Mouse (Mus musculus): ENCODE data around the gene Gm20388.
"Not testable (repeated sequence)": the region's sequence is repeated elsewhere in the genome, so short reads cannot be mapped to it uniquely, and the experiment has no call there.

Gm20388 gene

DNA sequence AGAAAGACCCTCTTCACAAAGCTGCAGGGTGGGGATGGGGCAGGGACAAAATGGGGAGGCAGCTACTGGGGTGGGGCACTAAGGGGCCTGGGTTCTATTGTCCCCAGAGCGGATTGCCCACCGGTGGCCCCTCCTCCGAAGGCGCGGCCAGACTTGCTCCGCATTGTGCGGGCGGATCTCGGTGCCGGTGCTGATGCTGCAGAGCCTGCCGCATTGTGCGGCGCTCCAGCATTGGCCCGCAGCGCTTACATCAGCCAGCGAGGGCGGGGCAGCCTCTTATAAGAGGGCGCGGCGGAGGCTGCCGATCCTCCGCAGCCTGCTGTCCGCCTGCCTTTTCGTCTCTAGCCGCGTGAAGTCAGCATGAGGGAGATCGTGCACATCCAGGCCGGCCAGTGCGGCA is 3500.6 kb downstream of the Gm20388 start, which contains the start of gene Tubb3:
Tubb3 (plus strand) TSS at position 179 of the 400 bp plus-strand sequence.
- no peak for DNase-seq (ENCODE audit: extremely low read depth, insufficient read length, low spot score)

DNA sequence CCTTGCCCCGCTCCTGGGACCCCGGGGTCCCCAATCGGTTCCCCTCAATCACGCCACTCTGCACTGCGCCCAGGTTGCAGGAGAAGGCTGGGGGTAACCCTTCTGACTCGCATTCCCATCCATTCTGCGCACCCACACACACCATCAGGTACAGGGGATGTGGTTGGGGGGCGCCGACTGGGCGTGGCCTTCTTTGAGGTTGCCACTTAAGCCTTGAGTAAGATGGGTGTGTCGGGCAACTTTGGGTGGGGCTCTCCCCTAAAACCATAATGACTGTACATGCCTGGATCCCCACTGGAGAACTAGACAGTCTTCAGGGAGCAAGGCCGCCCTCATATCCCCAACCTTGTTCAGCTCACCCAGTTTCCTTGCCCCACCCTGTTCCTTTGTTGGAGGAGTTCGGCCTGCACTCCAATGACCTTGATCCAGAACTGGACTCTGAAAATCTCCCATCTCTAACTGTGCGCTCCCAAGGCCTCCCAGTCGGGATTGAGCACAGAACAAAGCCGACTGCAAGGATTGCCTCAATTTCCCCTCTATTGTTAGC is 3501.2 kb downstream of the Gm20388 start:
- DNase-seq (ENCODE audit: extremely low read depth, insufficient read length, low spot score), result no peak

DNA sequence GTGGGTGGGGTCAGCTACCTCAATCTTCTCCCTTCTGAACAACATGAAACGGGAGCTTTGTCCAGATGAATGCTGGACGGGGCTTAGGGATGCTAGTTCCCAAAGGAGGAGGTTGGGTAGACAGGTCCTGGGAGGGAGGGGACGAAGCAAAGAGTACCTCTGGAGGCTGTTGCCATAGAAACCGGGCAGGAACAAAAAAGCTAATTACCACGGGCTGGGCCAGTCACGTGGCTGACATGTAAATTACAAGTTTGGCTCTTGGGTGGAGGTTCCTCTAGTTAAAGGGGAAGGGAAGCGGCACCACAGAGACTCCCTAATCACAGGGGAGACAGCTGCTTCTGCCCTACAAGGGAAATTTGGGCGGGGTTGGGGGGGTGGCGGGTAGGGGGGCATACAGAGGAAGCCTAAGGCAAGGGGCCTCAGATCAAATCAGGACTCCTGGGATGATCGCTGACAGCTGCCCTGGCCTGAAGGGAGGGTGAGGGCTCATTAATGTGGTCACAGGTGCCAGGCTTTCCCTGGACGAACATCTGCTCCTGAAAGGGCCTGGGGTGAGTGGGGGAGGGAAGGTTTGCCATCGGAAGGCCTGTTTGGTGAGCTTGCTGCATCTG is 3502.0 kb downstream of the Gm20388 start:
- DNase-seq (ENCODE audit: extremely low read depth, insufficient read length, low spot score), result no peak

DNA sequence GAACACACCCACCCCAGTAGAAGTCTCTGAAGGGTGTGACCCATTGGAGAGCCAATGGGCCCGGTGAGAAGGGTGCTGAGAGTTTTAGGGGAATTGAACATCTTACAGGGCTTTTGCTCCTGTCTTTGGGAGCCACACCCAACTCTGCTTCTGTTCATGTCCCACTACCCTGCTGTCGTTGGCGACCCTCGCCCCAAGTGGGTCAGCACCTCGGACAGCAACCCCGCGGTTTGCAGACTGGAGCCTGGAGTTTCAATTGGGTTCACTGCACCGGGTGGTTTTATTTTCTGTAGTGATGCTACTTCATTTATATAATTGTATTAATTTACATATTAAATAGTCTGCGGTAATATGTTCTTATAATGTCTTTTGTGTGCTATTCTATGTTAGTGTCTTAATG is 3503.6 kb downstream of the Gm20388 start:
- no peak for DNase-seq (ENCODE audit: extremely low read depth, insufficient read length, low spot score)

DNA sequence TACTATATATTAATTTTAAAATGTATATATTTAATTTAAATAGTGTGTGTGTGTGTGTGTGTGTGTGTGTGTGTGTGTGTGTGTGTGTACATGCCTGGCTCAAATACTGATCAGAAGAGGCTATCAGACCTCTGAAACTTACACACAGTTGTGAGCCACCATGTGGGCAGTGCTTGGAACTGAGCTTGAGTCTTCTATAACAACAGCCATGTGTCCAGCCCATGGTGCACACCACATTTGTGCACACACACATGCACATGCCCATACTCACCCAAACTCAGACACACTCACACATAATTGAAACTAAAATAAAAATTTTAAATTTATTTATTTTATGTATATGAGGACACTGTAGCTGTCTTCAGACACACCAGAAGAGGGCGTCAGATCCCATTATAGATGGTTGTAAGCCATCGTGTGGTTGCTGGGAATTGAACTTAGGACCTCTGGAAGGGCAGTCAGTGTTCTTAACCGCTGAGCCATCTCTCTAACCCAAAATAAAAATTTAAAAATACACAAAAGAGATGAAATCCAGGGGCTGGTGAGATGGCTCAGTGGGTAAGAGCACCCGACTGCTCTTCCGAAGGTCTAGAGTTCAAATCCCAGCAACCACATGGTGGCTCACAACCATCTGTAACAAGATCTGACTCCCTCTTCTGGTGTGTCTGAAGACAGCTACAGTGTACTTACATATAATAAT is 3504.5 kb downstream of the Gm20388 start:
- not testable (repeated sequence) for DNase-seq (ENCODE audit: extremely low read depth, insufficient read length, low spot score)

DNA sequence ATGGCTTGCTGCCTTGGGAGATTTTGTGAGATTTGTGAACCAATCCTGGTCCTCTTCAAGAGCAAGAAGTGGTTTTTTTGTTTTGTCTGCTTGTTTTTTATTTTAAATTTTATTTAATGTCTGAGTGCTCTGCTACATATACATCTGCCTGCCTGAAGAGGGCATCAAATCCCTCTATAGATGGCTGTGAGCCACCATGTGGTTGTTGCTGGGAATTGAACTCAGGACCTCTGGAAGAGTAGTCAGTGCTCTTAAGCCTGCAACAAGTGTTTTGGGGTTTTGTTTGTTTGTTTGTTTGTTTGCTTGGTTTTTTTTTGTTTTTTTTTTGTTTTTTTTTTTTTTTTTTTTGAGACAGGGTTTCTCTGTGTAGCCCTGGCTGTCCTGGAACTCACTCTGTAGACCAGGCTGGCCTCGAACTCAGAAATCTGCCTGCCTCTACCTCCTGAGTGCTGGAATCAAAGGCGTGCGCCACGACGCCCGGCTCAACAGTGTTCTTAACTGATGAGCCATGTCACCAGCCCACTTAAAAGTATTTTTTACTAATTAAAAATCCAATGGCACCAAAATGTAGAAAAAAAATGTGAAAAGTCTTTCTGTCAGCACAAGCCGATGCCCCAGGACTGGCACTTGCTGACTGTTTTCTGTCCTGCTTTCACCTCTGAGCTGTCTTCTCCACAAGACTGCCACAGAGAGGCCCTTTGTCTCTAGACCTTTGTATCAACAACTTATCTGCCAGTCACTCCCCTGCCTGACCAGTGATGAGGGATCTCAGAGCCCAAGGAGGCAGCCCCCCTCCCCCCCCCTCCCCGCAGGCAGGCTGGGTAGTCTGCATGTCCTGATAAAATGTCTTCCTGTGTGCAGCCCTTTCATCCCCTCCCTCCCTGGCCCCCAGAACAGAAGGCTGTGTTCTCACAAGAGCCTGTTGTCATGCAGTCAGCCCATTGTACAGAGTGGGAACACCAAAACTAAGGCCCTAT is 3505.6 kb downstream of the Gm20388 start:
- DNase-seq (ENCODE audit: extremely low read depth, insufficient read length, low spot score), result peak; percentile 33

DNA sequence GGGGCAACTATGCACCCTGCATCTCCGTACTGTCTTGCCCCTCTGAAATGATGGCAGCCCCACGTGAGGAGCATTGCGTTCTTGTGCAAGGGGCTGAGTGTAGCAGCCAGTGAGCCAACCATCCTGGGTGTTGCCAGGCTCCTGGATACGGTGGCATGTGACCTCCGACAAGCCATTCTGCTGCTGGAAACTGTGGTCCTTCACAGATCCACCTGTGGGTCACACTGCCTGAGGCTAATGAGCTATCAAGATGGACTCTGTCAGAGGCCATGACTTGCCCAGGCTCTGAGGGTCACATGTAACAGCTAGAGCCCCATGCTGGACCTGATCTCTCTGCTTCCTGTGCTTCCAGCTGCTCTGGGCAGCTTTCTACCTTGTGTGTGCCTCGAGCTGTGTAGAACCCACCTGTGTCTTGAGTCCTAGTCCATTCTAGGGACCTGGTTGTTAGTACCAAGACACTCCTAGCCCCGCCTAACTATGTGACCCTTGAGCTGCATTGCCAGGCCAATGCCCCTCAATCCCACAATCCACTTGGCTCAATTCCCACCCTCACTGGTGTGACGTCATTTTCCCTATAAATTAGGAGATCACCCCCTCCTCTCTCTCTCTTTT is 3506.4 kb downstream of the Gm20388 start:
- DNase-seq (ENCODE audit: extremely low read depth, insufficient read length, low spot score), result no peak

DNA sequence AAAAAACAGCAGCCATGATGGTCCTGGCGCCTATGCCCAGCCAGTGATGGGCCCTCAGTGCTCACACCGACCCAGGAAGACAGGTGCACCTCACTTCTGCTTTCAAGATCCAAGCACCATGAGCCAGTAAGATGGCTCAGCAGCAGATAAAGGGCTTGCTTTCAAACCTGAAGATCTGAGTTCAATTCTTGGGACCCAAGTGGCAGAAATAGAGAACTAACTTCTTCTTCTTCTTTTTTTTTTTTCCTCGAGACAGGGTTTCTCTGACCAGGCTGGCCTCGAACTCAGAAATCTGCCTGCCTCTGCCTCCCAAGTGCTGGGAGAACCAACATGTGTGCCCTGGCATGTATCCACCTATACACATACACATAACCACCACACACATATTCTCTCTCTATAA is 3509.1 kb downstream of the Gm20388 start:
- DNase-seq (ENCODE audit: extremely low read depth, insufficient read length, low spot score), result no peak

DNA sequence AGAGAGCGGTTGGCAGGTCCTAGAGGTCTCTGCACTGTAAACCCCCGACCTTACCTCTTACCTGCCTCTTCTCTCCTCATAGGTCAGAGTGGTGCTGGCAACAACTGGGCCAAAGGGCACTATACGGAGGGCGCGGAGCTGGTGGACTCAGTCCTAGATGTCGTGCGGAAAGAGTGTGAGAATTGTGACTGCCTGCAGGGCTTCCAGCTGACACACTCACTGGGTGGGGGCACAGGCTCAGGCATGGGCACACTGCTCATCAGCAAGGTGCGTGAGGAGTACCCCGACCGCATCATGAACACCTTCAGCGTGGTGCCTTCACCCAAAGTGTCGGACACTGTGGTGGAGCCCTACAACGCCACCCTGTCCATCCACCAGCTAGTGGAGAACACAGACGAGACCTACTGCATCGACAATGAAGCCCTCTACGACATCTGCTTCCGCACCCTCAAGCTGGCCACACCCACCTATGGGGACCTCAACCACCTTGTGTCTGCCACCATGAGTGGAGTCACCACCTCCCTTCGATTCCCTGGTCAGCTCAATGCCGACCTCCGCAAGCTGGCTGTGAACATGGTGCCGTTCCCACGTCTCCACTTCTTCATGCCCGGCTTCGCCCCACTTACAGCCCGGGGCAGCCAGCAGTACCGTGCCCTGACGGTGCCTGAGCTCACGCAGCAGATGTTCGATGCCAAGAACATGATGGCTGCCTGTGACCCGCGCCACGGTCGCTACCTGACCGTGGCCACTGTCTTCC is 3510.1 kb downstream of the Gm20388 start:
- DNase-seq (ENCODE audit: extremely low read depth, insufficient read length, low spot score), result no peak

DNA sequence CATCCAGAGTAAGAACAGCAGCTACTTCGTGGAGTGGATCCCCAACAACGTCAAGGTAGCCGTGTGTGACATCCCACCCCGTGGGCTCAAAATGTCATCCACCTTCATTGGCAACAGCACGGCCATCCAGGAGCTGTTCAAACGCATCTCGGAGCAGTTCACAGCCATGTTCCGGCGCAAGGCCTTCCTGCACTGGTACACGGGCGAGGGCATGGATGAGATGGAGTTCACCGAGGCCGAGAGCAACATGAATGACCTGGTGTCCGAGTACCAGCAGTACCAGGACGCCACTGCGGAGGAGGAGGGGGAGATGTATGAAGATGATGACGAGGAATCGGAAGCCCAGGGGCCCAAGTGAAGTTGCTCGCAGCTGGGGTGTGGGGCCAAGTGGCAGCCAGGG is 3510.7 kb downstream of the Gm20388 start:
- DNase-seq (ENCODE audit: extremely low read depth, insufficient read length, low spot score), result no peak

DNA sequence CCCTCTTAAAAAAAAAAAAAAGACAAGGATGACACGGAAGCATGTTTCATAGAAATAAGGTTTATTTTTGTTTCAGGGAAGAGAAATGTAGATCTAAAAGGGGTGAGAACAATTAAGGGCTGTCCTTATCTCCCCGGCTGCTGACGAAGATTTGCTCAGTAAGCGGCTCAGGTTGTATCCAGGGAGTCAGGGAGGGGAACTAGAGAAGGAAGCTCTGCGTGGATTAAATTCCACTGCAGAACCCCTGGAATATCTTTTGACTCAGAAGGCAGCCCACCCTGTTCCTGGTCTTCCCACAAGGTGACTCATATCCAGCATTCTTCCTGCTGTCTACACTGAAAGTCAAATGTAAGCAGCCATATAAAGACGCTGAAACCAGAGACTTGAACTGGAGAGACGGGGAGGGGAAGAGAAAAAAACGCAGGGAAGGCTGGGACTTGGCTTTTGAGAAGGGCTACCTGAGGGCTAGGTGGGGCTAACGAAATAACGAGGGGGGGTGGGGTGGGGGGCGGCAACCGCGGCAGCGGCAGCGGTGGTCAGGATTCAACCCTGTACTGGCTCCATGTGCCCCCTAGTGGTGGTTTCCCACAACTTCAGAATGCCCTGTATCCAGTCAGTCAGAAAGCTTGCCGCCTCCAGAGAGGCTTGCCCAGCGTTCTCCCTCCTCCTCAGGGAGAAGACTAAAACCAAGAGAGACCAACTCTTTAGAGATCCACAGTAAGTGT is 3511.6 kb downstream of the Gm20388 start:
- peak; percentile 60 for DNase-seq (ENCODE audit: extremely low read depth, insufficient read length, low spot score)

DNA sequence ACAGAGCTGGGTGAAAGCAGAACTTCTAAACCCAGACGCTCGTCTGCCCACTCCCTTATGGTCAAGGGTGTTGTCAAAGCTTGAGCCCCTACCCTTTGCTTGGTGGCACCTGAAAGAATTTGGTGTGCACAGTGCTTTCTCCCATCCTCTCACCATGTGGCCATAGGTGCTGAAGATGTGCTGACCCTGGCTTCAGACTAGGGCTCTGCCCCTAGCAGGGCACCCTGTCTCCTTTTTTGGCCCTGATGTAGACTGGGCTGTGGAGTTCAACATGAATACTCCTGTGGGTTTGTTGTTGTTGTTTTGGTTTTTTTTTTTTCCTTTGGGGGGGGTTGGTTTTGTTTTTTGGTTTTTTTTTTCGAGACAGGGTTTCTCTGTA is 3512.1 kb downstream of the Gm20388 start:
- DNase-seq (ENCODE audit: extremely low read depth, insufficient read length, low spot score), result no peak

DNA sequence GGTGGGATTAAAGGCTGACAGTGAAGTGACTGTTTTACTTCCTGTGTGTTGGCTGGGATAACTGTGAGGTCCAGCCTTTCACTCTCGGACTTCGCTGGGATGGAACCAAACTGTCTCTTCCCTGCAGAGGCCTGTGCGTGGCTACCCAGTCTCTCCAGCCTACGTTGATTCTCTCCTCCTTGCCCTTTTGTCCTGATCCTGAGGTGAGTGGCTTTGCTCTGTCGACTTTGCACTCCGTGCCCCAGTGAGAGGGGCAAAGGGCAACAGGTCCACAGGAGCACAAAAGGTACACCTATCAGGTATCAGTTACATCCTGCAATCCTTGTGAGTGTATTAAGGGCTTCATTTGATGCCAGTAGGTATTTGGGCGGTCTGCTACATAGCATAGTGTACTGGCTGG is 3512.8 kb downstream of the Gm20388 start, which contains the start of gene Def8:
Def8 (plus strand) TSS at position 87 of the 400 bp plus-strand sequence.
- no peak for DNase-seq (ENCODE audit: extremely low read depth, insufficient read length, low spot score)

DNA sequence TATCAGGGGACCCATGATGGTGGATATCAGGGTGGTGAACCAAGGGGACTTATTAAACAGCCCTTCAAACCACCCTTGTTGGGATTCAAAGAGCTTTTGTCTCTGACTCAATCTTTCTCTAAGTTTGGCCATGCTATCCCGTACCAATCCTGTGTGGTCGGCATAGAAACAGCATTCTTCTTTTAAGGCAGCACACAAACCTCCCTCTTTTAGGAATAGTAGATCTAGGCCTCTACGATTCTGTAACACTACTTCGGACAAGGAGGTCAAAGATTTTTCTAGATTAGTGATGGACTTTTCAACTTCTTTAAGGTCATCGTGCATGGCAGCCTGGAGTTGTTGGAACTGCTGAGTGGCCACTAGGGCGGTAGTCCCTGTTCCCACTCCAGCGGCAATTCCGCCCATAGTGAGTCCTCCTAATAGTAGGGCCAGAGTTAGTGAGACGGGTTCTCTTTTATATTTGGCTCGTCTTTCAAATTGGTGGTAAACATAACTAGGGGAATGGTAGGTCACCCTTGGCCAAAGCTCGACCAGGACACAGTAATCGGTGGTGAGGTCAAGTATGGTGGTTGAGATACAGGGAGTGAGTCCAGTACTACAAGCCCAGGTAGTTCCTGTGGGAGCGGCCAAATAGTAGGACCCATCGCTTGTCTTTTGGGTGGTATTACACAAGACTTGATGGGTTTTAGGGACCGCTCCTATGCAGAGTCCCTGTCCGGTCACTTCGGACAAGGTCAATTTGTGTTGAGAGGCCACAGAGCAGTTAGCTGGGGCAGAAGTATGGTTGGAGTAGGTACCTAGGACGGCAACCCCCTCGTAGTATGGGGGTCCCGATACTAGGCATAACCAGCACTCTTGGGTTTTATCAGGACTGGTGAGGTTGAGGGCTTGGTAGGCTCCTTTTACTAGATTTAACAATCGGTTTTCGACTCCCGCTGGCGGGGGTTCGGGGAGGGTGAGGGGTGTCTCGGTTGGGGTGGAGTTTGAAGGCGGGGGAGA is 3516.2 kb downstream of the Gm20388 start:
- DNase-seq (ENCODE audit: extremely low read depth, insufficient read length, low spot score), result no peak

DNA sequence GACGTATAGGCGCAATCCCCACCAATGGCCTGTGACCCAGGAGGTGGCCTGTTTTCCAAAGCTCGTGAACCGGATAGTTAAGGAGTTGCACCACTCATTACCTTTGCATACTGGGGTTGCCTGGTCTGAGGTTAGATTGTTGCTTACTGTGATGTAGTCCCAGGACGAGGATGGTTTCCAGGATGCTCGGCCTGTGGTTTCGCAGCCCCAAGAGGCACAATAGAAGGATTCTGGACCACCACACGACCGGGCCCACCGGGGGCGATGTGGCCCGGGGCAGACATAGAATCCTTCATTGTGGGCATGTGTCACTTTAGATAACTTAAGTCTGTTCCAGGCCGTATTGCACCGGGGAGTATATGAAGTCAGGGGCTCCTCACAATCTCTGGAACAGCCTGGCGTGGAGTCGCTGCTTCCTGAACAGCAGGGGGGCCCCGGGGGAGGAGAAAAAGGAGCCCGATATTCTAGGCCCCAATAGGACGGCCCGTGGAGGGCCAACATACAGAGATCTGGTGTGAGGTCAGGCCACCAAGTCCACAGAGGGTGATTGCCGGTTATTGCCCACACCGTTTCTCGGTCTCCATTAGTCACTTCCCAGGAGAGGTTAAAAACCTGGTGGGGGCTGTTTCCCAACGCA is 3517.1 kb downstream of the Gm20388 start:
- DNase-seq (ENCODE audit: extremely low read depth, insufficient read length, low spot score), result no peak

DNA sequence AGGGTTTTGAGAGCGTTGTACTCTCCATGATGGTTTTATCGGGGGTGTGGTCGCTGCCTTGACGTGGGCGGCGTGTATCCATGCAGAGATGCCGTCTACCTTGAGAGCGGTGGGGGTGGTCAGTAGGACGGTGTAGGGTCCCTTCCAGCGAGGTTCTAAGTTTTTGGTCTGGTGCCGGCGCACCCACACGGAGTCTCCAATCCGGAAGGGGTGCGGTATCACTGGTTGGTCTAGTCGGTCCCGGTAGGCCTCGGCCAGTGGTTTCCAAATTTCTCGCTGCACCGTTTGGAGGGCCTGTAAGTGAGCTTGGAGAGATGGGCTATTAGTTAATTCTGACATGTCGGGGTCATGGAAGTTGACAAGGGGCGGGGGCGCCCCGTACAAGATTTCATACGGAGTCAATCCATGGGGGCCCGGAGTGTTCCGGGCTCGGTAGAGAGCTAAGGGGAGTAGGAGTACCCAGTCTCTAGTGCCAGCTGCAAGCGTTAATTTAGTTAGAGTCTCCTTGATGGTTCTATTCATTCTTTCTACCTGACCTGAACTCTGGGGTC is 3517.8 kb downstream of the Gm20388 start:
- DNase-seq (ENCODE audit: extremely low read depth, insufficient read length, low spot score), result no peak

Data from 3134 (cell line).